Mouse (Mus musculus): Measurements from ENCODE around the gene Glipr2. TPM values are rescaled to one million over a fixed set of nuclear protein-coding genes. Genes with fewer than 3 reads are reported as not detected.

Gene Glipr2
- total RNA-seq, 2 experiments from 2014 or later = 5.5 to 8.9 TPM

Other genes starting within 250 kb of the Glipr2 start
- gene Olfr71, start 247.1 kb upstream of the Glipr2 start, total RNA-seq (2021) = not detected
- gene Hrct1, start 230.2 kb upstream of the Glipr2 start, total RNA-seq (2021) = 1 to 10 TPM; 4.7 to 5.1 TPM
- 1 to 10 TPM; 5.0 to 6.1 TPM for gene Spaar, start 227.4 kb upstream of the Glipr2 start, total RNA-seq (2021)
- not detected for gene Olfr159, start 186.4 kb upstream of the Glipr2 start, total RNA-seq (2021)
- gene Olfr156, start 133.5 kb upstream of the Glipr2 start, total RNA-seq (2021) = not detected
- not detected for gene Olfr157, start 117.2 kb upstream of the Glipr2 start, total RNA-seq (2021)
- gene Olfr155, start 105.8 kb upstream of the Glipr2 start, total RNA-seq (2021) = not detected
- 10 to 100 TPM in 1 of 2 experiments, 1 to 10 TPM in 1; 8.1 to 10.1 TPM for gene Reck, start 81.9 kb upstream of the Glipr2 start, total RNA-seq (2021)
- gene Ccin, start 26.1 kb downstream of the Glipr2 start, total RNA-seq (2021) = not detected
- gene Clta, start 47.1 kb downstream of the Glipr2 start, total RNA-seq (2021) = 10 to 100 TPM; 83.0 to 91.0 TPM
- gene Gne, start 126.8 kb downstream of the Glipr2 start, total RNA-seq (2021) = 10 to 100 TPM; 27.4 to 28.4 TPM

Measured in heart, postnatal 14 days (tissue).